Mouse (Mus musculus): ENCODE results near the gene Stra6.

DNA sequence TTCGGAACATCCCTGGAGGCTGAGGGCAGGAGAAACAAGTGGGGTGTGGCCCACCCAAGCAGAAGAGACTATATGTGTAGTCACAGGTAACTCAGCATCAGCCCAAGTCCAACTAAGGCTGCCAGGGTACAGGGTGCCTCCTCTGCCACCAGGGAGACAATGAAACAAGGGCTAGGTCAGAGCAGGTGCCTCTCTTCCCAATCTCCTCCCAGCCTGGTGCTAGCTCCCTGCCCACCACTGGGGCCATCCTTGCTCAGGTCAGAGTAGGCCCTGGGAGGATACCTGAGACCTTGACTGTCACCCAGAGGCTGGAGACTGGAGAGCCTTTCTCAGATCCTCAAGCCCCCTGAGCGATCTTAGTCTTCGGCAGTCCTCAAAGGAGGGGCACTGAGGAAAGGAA is 98.6 kb downstream of the Stra6 start:
- TF ChIP-seq GATA1 (IDR thresholded peaks at IDR 0.05; ENCODE audit: borderline replicate concordance, low read length) (no peak), CTCF (IDR thresholded peaks at IDR 0.05; ENCODE audit: low read depth, low read length) (no peak)

All from G1E (cell line).